Mouse (Mus musculus): ENCODE results near the gene Zfp207. TPM values are rescaled to one million over a fixed set of nuclear protein-coding genes. Genes with fewer than 3 reads are reported as not detected.
A peak's percentile ranks its signal among the peaks of the same experiment; 100 is the strongest.

Zfp207 gene
- total and polyA plus RNA-seq, 3 experiments, result 137 to 296 (median 231) TPM

GRCm38 (mm10) chr11:80382626-80383018 is 457 bp upstream of the Zfp207 start:
- H3K4me3 ChIP-seq (replicated peaks in 1 of 3; ENCODE audit: low read depth in 2 of 3, low read length in 2 of 3, poor library complexity in 1 of 3), result peak overlapping the region; percentile 52 to 91 (median 67)
- DNase-seq (ENCODE audit: extremely low read depth), result peak; percentile 47
- dilution Hi-C loops (cut with MboI; ENCODE audit: extremely low pct_ligation_motif_present, extremely low pct_unique_long_range_greater_than_20kb, low sequenced_read_pairs), result no loop called here
- H3K4me2 ChIP-seq (ENCODE audit: insufficient read depth, low read depth, poor library complexity, severe bottlenecking), result peak overlapping the region; percentile 88
- H3K9ac ChIP-seq (ENCODE audit: insufficient read depth, low read depth), result peak overlapping the region; percentile 100
- peaks cover 9 to 29% of the 10 kb centered on the region in 2 experiments for H3K36me3 ChIP-seq (replicated peaks in 1 of 2; ENCODE audit: control insufficient read depth in 1 of 2, insufficient read depth in 1 of 2, low read length in 1 of 2)
- peaks cover 46% of the 10 kb centered on the region for H3K79me2 ChIP-seq (replicated peaks; ENCODE audit: control insufficient read depth, extremely low read depth, insufficient read depth, poor library complexity, severe bottlenecking)
- in situ Hi-C loops (cut with MboI; ENCODE audit: low pct_ligation_motif_present, low pct_unique_long_range_greater_than_20kb, low sequenced_read_pairs), result no loop called here
- no peaks in the 10 kb centered on the region for H3K9me3 ChIP-seq (replicated peaks; ENCODE audit: low read length)
- peaks cover 3 to 27% of the 10 kb centered on the region in 2 experiments; a peak in 3 of 4 replicates for H3K4me1 ChIP-seq (ENCODE audit: control insufficient read depth in 1 of 2, insufficient read depth in 2 of 2)
- peak overlapping the region; percentile 50; the same call in 1 of the 2 replicates for H3K27ac ChIP-seq (ENCODE audit: insufficient read depth, low read depth)
- TF ChIP-seq POLR2AphosphoS2 (IDR thresholded peaks at IDR 0.05; ENCODE audit: low read depth, low read length) (no peak), EP300 (IDR thresholded peaks at IDR 0.05; ENCODE audit: low read length) (0 out of 2 replicates have a peak, but pooled peaks have one; percentile 9), ZNF384 (IDR thresholded peaks at IDR 0.05; ENCODE audit: low read depth, low read length) (peak; percentile 90), CHD1 (IDR thresholded peaks at IDR 0.05; ENCODE audit: low read depth, low read length) (peak; percentile 97), CTCF (conservative IDR thresholded peaks at IDR 0.05 in 1 of 2, IDR thresholded peaks at IDR 0.05 in 1 of 2; ENCODE audit: low read depth in 2 of 2, low read length in 2 of 2) (no peak), TBP (conservative IDR thresholded peaks at IDR 0.05; ENCODE audit: low read depth, low read length) (no peak), ELF1 (IDR thresholded peaks at IDR 0.05; ENCODE audit: low read depth, low read length) (peak; percentile 50; the same call in 1 of the 2 replicates), MXI1 (IDR thresholded peaks at IDR 0.05; ENCODE audit: low read depth, low read length) (peak; percentile 3; the same call in 1 of the 2 replicates), JUN (IDR thresholded peaks at IDR 0.05; ENCODE audit: insufficient read depth, low read depth, low read length) (no peak)
- no peaks in the 10 kb centered on the region for H3K27me3 ChIP-seq (replicated peaks)

- no peaks in the 10 kb centered on the region for H3K9me3 ChIP-seq (replicated peaks; ENCODE audit: low read length)
- TF ChIP-seq ZC3H11A (IDR thresholded peaks at IDR 0.05; ENCODE audit: low read depth, low read length), result no peak
- 0 out of 2 replicates have a peak, but pooled peaks have one; percentile 20 for TF ChIP-seq SIN3A (IDR thresholded peaks at IDR 0.05; ENCODE audit: low read length)
- TF ChIP-seq MAZ (IDR thresholded peaks at IDR 0.05; ENCODE audit: low read depth, low read length), result peak; percentile 59; the same call in 1 of the 2 replicates
- no peak for TF ChIP-seq BHLHE40 (IDR thresholded peaks at IDR 0.05; ENCODE audit: low read depth, low read length)
- TF ChIP-seq JUND (conservative IDR thresholded peaks at IDR 0.05; ENCODE audit: low read depth, low read length), result no peak
- TF ChIP-seq ELF1 (IDR thresholded peaks at IDR 0.05; ENCODE audit: low read depth, low read length), result peak; percentile 40; the same call in 1 of the 2 replicates
- no peak for TF ChIP-seq ZMIZ1 (IDR thresholded peaks at IDR 0.05; ENCODE audit: low read depth, low read length)
- TF ChIP-seq MAFK (IDR thresholded peaks at IDR 0.05; ENCODE audit: insufficient replicate concordance, low read length), result no peak
- H3K9ac ChIP-seq (ENCODE audit: insufficient read depth, low read depth), result peak overlapping the region; percentile 100
- H3K4me3 ChIP-seq (replicated peaks in 1 of 3; ENCODE audit: low read depth in 2 of 3, low read length in 2 of 3, poor library complexity in 1 of 3), result peak overlapping the region; percentile 76 to 91 (median 88)
- H3K27me3 ChIP-seq (replicated peaks), result no peaks in the 10 kb centered on the region
- in situ Hi-C loops (cut with MboI; ENCODE audit: low pct_ligation_motif_present, low pct_unique_long_range_greater_than_20kb, low sequenced_read_pairs) (no loop called here), dilution Hi-C loops (cut with MboI; ENCODE audit: extremely low pct_ligation_motif_present, extremely low pct_unique_long_range_greater_than_20kb, low sequenced_read_pairs) (no loop called here)
- peak; percentile 56 for DNase-seq (ENCODE audit: extremely low read depth)
- no peak overlapping the region for H3K4me2 ChIP-seq (ENCODE audit: insufficient read depth, low read depth, poor library complexity, severe bottlenecking)
- peaks cover 16 to 38% of the 10 kb centered on the region in 2 experiments for H3K36me3 ChIP-seq (replicated peaks in 1 of 2; ENCODE audit: control insufficient read depth in 1 of 2, insufficient read depth in 1 of 2, low read length in 1 of 2)
- peak overlapping the region; percentile 46; the same call in 1 of the 2 replicates for H3K27ac ChIP-seq (ENCODE audit: insufficient read depth, low read depth)
- peaks cover 57% of the 10 kb centered on the region for H3K79me2 ChIP-seq (replicated peaks; ENCODE audit: control insufficient read depth, extremely low read depth, insufficient read depth, poor library complexity, severe bottlenecking)
- peaks cover 3 to 30% of the 10 kb centered on the region in 2 experiments; a peak in 3 of 4 replicates for H3K4me1 ChIP-seq (ENCODE audit: control insufficient read depth in 1 of 2, insufficient read depth in 2 of 2)
Observed at GRCm38 (mm10) chr11:80383626-80384046, 557 bp downstream of the Zfp207 start.
